Mouse (Mus musculus) skeletal muscle tissue, adult 2 months (tissue): ENCODE data around the gene Gm1979.
"Not testable (repeated sequence)": the region's sequence is repeated elsewhere in the genome, so short reads cannot be mapped to it uniquely, and the experiment has no call there.

Experiments used
- DNase-seq: peaks from one replicate; pipeline ENCODE4 v3.0.0-alpha.2; 2012; ENCODE audit warnings: low read depth, low spot score

The Gm1979 gene

DNA sequence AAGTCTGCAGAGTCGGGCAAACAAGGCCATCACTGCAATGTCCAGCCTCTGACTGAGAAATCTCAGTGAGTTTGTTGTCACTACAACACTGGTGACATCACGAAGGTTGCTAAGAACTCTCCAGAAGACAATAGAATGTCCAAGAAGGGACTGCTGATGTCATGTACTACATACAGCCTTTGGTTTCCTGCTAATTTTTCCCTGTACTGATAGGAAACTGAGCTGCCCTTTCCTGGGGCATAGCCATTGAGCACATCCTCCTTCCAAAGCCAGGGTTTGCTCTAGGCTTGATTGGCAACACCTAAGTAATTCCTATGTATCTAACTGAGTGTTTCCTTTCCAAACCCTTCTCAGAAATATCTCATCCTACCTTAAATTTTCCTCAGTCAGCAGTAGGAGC, at the start of gene Gm1979:
Gene Gm1979 (minus strand): TSS at position 101 of the 400 bp plus-strand sequence.
- not testable (repeated sequence) for DNase-seq

DNA sequence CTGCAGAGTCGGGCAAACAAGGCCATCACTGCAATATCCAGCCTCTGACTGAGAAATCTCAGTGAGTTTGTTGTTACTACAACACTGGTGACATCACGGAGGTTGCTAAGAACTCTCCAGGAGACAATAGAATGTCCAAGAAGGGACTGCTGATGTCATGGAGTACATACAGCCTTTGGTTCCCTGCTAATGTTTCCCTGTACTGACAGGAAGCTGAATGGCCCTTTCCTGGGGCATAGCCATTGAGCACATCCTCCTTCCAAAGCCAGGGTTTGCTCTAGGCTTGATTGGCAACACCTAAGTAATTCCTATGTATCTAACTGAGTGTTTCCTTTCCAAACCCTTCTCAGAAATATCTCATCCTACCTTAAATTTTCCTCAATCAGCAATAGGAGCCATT, 34.9 kb upstream of the Gm1979 start, which contains the start of gene Speer4a:
Gene Speer4a (minus strand): TSS at position 101 of the 400 bp plus-strand sequence.
- DNase-seq = not testable (repeated sequence)

DNA sequence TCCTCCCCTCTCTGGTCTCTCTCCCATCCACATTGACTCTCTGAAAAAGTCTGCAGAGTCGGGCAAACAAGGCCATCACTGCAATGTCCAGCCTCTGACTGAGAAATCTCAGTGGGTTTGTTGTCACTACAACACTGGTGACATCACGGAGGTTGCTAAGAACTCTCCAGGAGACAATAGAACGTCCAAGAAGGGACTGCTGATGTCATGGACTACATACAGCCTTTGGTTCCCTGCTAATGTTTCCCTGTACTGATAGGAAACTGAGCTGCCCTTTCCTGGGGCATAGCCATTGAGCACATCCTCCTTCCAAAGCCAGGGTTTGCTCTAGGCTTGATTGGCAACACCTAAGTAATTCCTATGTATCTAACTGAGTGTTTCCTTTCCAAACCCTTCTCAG, 18.2 kb upstream of the Gm1979 start, which contains the start of gene Gm5862:
Gene Gm5862 (minus strand): TSS at position 101 of the 400 bp plus-strand sequence.
- not testable (repeated sequence) for DNase-seq

DNA sequence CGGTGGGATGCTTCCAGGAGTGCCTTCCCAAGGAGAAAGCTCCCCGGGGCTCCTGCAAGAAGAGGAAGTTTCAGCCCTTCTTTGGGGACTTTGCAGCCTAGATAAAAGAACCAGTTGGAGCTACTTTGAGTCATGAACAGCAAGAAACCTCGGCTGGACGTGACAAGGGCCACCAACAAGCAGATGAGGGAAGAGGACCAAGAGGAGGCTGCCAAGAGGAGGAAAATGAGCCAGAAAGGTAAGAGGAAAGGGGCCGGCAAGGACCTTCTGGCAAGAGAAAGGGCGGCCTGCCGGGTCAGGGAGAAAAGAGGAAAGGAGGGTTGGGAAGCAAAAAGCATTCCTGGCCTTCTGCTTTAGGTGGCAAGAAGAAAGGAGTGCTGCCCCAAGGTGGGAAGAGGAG, 3.1 kb upstream of the Gm1979 start:
- DNase-seq = not testable (repeated sequence)

DNA sequence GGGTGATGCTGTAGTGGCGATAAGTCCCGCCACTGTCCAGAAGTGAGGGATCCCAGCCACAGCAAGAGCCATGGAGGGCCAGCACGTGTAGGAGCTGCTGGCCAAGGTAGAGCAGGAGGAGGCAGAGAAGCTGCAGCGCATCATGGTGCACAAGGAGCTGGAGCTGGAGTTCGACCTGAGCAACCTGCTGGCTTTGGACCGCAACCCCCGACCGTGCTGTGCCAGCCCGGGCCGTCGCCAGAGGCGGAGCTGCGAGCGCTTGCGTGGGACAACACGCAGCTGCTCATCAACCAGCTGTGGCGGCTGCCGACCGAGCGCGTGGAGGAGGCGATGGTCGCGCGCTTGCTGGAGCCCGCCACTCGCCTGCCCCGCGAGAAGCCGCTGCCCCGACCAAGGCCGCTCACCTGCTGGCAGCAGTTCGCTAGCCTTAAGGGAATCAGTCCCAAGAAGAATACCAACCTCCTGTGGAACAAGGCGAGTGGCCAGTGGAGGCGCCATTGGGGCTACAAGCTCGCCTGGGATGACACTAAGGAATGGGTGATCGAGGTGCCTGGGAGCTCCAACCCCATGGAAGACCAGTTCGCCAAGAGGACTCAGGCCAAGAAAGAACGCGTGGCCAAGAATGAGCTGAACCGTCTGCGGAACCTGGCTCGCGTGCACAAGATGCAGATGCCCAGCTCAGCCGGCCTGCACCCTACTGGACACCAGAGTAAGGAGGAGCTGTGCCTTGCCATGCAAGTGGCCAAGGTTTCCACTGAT, 2.5 kb upstream of the Gm1979 start:
- DNase-seq = not testable (repeated sequence)

DNA sequence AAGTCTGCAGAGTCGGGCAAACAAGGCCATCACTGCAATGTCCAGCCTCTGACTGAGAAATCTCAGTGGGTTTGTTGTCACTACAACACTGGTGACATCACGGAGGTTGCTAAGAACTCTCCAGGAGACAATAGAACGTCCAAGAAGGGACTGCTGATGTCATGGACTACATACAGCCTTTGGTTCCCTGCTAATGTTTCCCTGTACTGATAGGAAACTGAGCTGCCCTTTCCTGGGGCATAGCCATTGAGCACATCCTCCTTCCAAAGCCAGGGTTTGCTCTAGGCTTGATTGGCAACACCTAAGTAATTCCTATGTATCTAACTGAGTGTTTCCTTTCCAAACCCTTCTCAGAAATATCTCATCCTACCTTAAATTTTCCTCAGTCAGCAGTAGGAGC, 16.0 kb downstream of the Gm1979 start, which contains the start of gene Gm21698:
Gene Gm21698 (minus strand): TSS at position 101 of the 400 bp plus-strand sequence.
- DNase-seq = not testable (repeated sequence)

DNA sequence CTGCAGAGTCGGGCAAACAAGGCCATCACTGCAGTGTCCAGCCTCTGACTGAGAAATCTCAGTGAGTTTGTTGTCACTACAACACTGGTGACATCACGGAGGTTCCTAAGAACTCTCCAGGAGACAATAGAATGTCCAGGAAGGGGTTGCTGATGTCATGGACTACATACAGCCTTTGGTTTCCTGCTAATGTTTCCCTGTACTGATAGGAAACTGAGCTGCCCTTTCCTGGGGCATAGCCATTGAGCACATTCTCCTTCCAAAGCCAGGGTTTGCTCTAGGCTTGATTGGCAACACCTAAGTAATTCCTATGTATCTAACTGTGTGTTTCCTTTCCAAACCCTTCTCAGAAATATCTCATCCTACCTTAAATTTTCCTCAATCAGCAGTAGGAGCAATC, 32.0 kb downstream of the Gm1979 start, which contains the start of gene Gm21680:
Gene Gm21680 (minus strand): TSS at position 101 of the 400 bp plus-strand sequence.
- not testable (repeated sequence) for DNase-seq

DNA sequence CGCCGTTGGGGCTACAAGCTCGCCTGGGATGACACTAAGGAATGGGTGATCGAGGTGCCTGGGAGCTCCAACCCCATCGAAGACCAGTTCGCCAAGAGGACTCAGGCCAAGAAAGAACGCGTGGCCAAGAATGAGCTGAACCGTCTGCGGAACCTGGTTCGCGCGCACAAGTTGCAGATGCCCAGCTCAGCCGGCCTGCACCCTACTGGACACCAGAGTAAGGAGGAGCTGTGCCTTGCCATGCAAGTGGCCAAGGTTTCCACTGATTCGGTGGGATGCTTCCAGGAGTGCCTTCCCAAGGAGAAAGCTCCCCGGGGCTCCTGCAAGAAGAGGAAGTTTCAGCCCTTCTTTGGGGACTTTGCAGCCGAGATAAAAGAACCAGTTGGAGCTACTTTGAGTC, 47.5 kb downstream of the Gm1979 start:
- not testable (repeated sequence) for DNase-seq

DNA sequence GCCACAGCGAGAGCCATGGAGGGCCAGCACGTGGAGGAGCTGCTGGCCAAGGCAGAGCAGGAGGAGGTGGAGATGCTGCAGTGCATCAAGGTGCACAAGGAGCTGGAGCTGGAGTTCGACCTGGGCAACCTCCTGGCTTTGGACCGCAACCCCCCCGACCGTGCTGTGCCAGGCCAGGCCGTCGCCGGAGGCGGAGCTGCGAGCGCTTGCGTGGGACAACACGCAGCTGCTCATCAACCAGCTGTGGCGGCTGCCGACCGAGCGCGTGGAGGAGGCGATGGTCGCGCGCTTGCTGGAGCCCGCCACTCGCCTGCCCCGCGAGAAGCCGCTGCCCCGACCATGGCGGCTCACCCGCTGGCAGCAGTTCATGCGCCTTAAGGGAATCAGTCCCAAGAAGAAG, 48.0 kb downstream of the Gm1979 start:
- not testable (repeated sequence) for DNase-seq

DNA sequence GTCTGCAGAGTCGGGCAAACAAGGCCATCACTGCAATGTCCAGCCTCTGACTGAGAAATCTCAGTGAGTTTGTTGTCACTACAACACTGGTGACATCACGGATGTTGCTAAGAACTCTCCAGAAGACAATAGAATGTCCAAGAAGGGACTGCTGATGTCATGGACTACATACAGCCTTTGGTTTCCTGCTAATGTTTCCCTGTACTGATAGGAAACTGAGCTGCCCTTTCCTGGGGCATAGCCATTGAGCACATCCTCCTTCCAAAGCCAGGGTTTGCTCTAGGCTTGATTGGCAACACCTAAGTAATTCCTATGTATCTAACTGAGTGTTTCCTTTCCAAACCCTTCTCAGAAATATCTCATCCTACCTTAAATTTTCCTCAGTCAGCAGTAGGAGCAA, 50.3 kb downstream of the Gm1979 start, which contains the start of gene Gm21671:
Gene Gm21671 (minus strand): TSS at position 101 of the 400 bp plus-strand sequence.
- DNase-seq = not testable (repeated sequence)
